Mouse (Mus musculus) layer of hippocampus, postnatal 36 days (tissue): ENCODE data around the gene Gm3415. TPM values are rescaled to one million over a fixed set of nuclear protein-coding genes. Genes with fewer than 3 reads are reported as not detected.
"Not testable (repeated sequence)": the region's sequence is repeated elsewhere in the genome, so short reads cannot be mapped to it uniquely, and the experiment has no call there.

Experiments used
- DNase-seq, 2 experiments: peaks; one replicate each; pipeline ENCODE4 v3.0.0; 2022
- total RNA-seq, 2 experiments: library from RNA; stranded (reverse); gene quantifications; 2 replicates each; pipeline ENCODE4 v1.2.3; 2021

Gm3415 gene
- total RNA-seq, 2 experiments from 2014 or later, result not detected

- DNase-seq, result not testable (repeated sequence)
Observed at GRCm38 (mm10) chr5:146599216-146599615, 43.3 kb downstream of the Gm3415 start.

GRCm38 (mm10) chr5:146599970-146600369, 44.0 kb downstream of the Gm3415 start:
- no peak for DNase-seq

GRCm38 (mm10) chr5:146606221-146606620, 50.3 kb downstream of the Gm3415 start:
- no peak for DNase-seq

- no peak for DNase-seq
Observed at GRCm38 (mm10) chr5:146606895-146607294, 51.0 kb downstream of the Gm3415 start.

GRCm38 (mm10) chr5:146607816-146608215, 51.9 kb downstream of the Gm3415 start:
- no peak for DNase-seq

Other genes starting within 250 kb of the Gm3415 start
- gene Wasf3, start 171.2 kb upstream of the Gm3415 start, total RNA-seq, result 100 to 1,000 TPM; 104 to 106 TPM
- not detected for gene Gm6408, start 74.2 kb upstream of the Gm3415 start, total RNA-seq
- not detected for gene Gm6370, start 64.8 kb upstream of the Gm3415 start, total RNA-seq
- not detected for gene 4930449I24Rik, start 53.7 kb upstream of the Gm3415 start, total RNA-seq
- gene Gm3402, start 42.0 kb upstream of the Gm3415 start, total RNA-seq, result not detected
- not detected for gene Gm3404, start 30.3 kb upstream of the Gm3415 start, total RNA-seq
- not detected for gene Gm3409, start 18.5 kb upstream of the Gm3415 start, total RNA-seq
- gene Gpr12, start 29.1 kb downstream of the Gm3415 start, total RNA-seq, result 10 to 100 TPM; 37.6 to 38.1 TPM
- 10 to 100 TPM; 56.3 to 59.2 TPM for gene Usp12, start 238.9 kb downstream of the Gm3415 start, total RNA-seq